Mouse (Mus musculus) gonadal fat pad, adult 2 months (tissue): ENCODE results near the gene Glod4. TPM values are rescaled to one million over a fixed set of nuclear protein-coding genes. Genes with fewer than 3 reads are reported as not detected.

ENCODE experiments used
- DNase-seq: peaks from one replicate; pipeline ENCODE4 v3.0.0-alpha.2; 2012; ENCODE audit warnings: low read depth
- polyA plus RNA-seq: library from polyadenylated mRNA; depleted of rRNA; stranded (reverse); fragments of >200 nt; gene quantifications from 2 replicates; pipeline ENCODE4 v1.2.3, GENCODE M21; 2012; rRNA removed

The Glod4 gene
- 17.5 and 24.6 TPM in 2 replicates for polyA plus RNA-seq

- DNase-seq, result no peak
These were observed at the start of gene Glod4, which contains the start of gene Mrm3 for GRCm38 (mm10) chr11:76242901-76243810. Gene Glod4, minus strand, starts transcription at chr11:76243725. Gene Mrm3, plus strand, starts transcription at chr11:76243715.

GRCm38 (mm10) chr11:76292831-76293230 lies 49.3 kb upstream of the Glod4 start:
- DNase-seq, result no peak

GRCm38 (mm10) chr11:76292398-76292797 lies 48.9 kb upstream of the Glod4 start:
- no peak for DNase-seq

GRCm38 (mm10) chr11:76291960-76292359 lies 48.4 kb upstream of the Glod4 start:
- no peak for DNase-seq

- DNase-seq, result no peak
These were observed 46.8 kb upstream of the Glod4 start for GRCm38 (mm10) chr11:76290367-76290766.

- DNase-seq, result no peak
These were observed 45.1 kb upstream of the Glod4 start for GRCm38 (mm10) chr11:76288645-76289044.

GRCm38 (mm10) chr11:76287301-76287700 lies 43.8 kb upstream of the Glod4 start:
- no peak for DNase-seq

GRCm38 (mm10) chr11:76286534-76287126 lies 43.1 kb upstream of the Glod4 start:
- DNase-seq, result no peak

- no peak for DNase-seq
These were observed 42.0 kb upstream of the Glod4 start for GRCm38 (mm10) chr11:76285431-76286075.

GRCm38 (mm10) chr11:76283841-76284240 lies 40.3 kb upstream of the Glod4 start:
- DNase-seq, result no peak

- no peak for DNase-seq
These were observed 36.4 kb upstream of the Glod4 start for GRCm38 (mm10) chr11:76279971-76280370.

GRCm38 (mm10) chr11:76278960-76279852 lies 35.7 kb upstream of the Glod4 start:
- no peak for DNase-seq

GRCm38 (mm10) chr11:76272440-76272839 lies 28.9 kb upstream of the Glod4 start:
- no peak for DNase-seq

- no peak for DNase-seq
These were observed 25.1 kb upstream of the Glod4 start for GRCm38 (mm10) chr11:76268521-76269065.

- DNase-seq, result no peak
These were observed 24.5 kb upstream of the Glod4 start for GRCm38 (mm10) chr11:76268001-76268459.

- DNase-seq, result no peak
These were observed 24.0 kb upstream of the Glod4 start for GRCm38 (mm10) chr11:76267550-76267949.

- no peak for DNase-seq
These were observed 19.3 kb upstream of the Glod4 start for GRCm38 (mm10) chr11:76262611-76263351.

- DNase-seq, result no peak
These were observed 17.7 kb upstream of the Glod4 start for GRCm38 (mm10) chr11:76261224-76261623.

GRCm38 (mm10) chr11:76260208-76261050 lies 16.9 kb upstream of the Glod4 start:
- no peak for DNase-seq
